Mouse (Mus musculus): Measurements from ENCODE around the gene Nudc. TPM values are rescaled to one million over a fixed set of nuclear protein-coding genes. Genes with fewer than 3 reads are reported as not detected.
A peak's percentile ranks its signal among the peaks of the same experiment; 100 is the strongest.

Nudc gene
- total and polyA plus RNA-seq, 2 experiments from 2014 or later: 109 to 262 TPM

DNA sequence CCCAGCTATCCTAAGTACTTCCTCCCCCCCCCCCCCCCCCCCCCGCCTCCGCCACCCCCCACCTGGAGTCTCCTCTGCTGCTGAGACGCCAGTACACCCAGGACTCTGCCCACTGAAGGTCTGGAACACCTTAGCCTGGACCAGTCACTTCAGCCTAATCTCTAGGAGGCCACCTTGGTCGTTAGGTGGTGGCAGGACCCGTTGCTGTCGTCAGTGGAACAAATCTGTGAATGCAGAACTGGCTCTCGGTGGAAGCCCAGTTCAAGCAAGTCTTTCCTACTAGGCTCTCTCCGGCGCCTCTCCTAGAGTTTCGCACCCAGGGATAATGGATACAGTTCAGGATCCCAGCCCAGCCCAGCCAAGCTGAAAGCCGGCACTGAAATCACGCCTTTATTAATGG is 51.9 kb downstream of the Nudc start:
- no peaks in the 10 kb centered on the region for H3K36me3 ChIP-seq (ENCODE audit: insufficient read depth, low read length)
- peak overlapping the region; percentile 25; the same call in 1 of the 2 replicates for H3K4me3 ChIP-seq (ENCODE audit: low read depth, low read length)
- ATAC-seq (ENCODE audit: low FRiP score): no peak
- no peaks in the 10 kb centered on the region for H3K9me3 ChIP-seq (ENCODE audit: low read length)
- H3K4me2 ChIP-seq (ENCODE audit: low read depth, low read length, poor library complexity, severe bottlenecking): peak overlapping the region; percentile 43
- H3K27me3 ChIP-seq (ENCODE audit: insufficient read depth, low read length): peaks cover 19% of the 10 kb centered on the region
- WGBS: 24% methylated on average over 9 of the region's 12 CpGs
- H3K4me1 ChIP-seq (ENCODE audit: insufficient read depth, low read length): 0 out of 2 replicates have a peak, but pooled peaks cover 4% of the 10 kb centered on the region
- no peak overlapping the region for H3K27ac ChIP-seq (ENCODE audit: low read depth, low read length)
- no peak for TF ChIP-seq CTCF (IDR thresholded peaks at IDR 0.05)
- H3K9ac ChIP-seq (replicated peaks; ENCODE audit: low read length, poor library complexity, severe bottlenecking): peak overlapping the region; percentile 24; the same call in 1 of the 2 replicates
- DNase-seq (ENCODE audit: low spot score): no peak

DNA sequence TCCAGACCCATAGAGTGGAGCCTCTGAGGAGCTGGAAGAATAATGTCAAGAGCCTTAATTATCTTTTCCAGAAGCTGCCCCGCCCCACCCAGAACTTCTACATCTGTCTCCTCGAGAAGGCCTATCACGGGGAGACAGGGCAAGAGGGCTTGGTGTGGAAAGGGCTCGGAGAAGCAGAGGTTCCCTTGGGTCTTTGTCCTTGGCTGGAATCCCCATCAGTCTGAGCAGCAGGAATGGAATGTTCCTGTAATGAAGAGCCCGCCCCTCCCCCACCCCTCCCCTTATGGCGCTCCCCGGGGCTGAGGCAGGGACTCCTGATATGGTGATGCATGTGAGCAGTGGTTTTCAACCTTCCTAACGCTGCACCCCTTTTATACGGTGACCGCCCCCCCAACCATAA is 54.0 kb downstream of the Nudc start:
- Histone ChIP-seq H3K9me3 (ENCODE audit: low read length) (no peaks in the 10 kb centered on the region), H3K4me3 (ENCODE audit: low read depth, low read length) (no peak overlapping the region), H3K27ac (ENCODE audit: low read depth, low read length) (no peak overlapping the region), H3K4me1 (ENCODE audit: insufficient read depth, low read length) (0 out of 2 replicates have a peak, but pooled peaks cover 4% of the 10 kb centered on the region), H3K9ac (replicated peaks; ENCODE audit: low read length, poor library complexity, severe bottlenecking) (no peak overlapping the region), H3K27me3 (ENCODE audit: insufficient read depth, low read length) (peaks cover 10% of the 10 kb centered on the region), H3K36me3 (ENCODE audit: insufficient read depth, low read length) (no peaks in the 10 kb centered on the region), H3K4me2 (ENCODE audit: low read depth, low read length, poor library complexity, severe bottlenecking) (no peak overlapping the region)
- DNase-seq (ENCODE audit: low spot score): no peak
- ATAC-seq (ENCODE audit: low FRiP score): no peak
- 45% methylated on average over 10 of the region's 10 CpGs for WGBS
- TF ChIP-seq CTCF (IDR thresholded peaks at IDR 0.05): no peak

DNA sequence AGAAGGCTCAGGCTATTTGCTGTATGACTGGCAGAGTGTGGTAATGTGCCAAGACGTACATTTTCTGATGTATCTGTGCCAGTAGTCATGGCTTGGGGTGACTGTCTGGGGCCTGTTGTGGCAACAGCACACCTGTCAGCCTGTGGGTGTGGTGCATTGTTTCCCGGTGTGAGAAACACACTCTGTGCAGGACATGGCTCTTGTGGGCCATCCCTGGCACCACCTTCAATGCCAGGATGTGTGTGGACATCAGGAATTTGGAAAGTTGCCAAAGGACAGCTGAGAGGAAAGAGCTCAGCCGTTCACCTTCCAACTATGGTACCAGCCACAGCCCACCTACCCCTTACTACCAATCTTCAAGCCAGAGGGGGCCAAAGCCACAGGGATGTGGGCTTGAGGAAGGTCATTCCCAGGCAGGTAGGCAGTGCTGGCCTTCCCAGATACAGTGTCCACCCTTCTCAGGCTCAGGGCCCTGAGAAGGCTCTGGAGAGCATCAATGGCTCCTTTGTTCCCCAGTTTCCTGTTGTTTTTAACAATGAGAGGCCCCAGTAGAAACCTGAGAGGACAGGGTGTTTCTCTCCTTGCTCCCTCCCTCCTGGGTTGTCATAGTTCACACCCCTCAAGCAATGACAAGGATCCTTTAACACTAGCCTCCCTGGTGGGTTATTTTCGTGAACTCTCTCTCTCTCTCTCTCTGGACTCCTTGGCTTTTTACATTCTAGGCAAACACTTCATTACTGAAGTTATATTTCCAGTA is 56.1 kb downstream of the Nudc start:
- Histone ChIP-seq H3K4me2 (ENCODE audit: low read depth, low read length, poor library complexity, severe bottlenecking) (no peak overlapping the region), H3K36me3 (ENCODE audit: insufficient read depth, low read length) (no peaks in the 10 kb centered on the region), H3K4me3 (ENCODE audit: low read depth, low read length) (no peak overlapping the region), H3K9me3 (ENCODE audit: low read length) (no peaks in the 10 kb centered on the region), H3K4me1 (ENCODE audit: insufficient read depth, low read length) (0 out of 2 replicates have a peak, but pooled peaks cover 4% of the 10 kb centered on the region), H3K27ac (ENCODE audit: low read depth, low read length) (no peak overlapping the region), H3K9ac (replicated peaks; ENCODE audit: low read length, poor library complexity, severe bottlenecking) (no peak overlapping the region), H3K27me3 (ENCODE audit: insufficient read depth, low read length) (no peaks in the 10 kb centered on the region; the same call in 1 of the 2 replicates)
- 61% methylated on average over 4 of the region's 4 CpGs for WGBS
- DNase-seq (ENCODE audit: low spot score) (no peak), ATAC-seq (ENCODE audit: low FRiP score) (no peak)
- no peak for TF ChIP-seq CTCF (IDR thresholded peaks at IDR 0.05)

DNA sequence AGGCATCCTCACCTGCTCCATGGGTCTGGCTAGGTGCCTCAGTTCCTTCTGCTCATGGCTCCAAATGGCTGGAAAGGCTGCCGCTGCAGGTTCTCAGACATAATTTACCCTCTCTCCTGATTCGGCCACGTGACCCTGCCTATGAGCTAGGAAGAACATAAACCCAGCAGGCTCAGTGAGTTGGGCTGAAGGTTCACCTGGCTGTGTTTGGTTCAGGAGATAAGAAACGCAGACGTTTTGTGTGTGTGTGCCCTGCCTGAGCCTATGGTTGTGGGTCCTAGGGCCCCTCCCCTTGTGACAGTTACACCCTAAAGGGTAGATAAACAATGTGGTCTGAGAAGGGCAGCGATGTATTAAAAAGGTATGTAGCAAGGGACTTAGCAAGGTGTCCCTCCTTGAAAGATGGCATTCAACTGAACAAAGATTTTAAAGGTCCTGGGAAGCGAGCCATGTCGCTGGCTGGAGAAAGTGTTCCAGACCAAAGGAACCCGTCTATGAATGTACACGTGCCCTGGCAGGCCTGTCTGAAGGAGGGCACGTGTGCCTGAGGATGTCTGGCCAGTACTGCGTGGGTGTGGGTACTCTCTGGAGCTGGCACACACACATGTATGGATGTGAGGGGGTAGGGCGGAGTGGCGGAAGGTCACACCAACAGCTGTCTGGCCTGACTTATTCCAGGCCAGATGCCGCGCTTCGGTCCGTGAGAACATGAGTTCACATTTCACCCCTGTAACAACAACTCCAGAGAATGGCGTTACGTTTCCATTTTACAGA is 57.0 kb downstream of the Nudc start:
- Histone ChIP-seq H3K4me2 (ENCODE audit: low read depth, low read length, poor library complexity, severe bottlenecking) (no peak overlapping the region), H3K9ac (replicated peaks; ENCODE audit: low read length, poor library complexity, severe bottlenecking) (no peak overlapping the region), H3K36me3 (ENCODE audit: insufficient read depth, low read length) (no peaks in the 10 kb centered on the region), H3K27ac (ENCODE audit: low read depth, low read length) (no peak overlapping the region), H3K4me1 (ENCODE audit: insufficient read depth, low read length) (no peaks in the 10 kb centered on the region), H3K27me3 (ENCODE audit: insufficient read depth, low read length) (no peaks in the 10 kb centered on the region), H3K4me3 (ENCODE audit: low read depth, low read length) (no peak overlapping the region), H3K9me3 (ENCODE audit: low read length) (no peaks in the 10 kb centered on the region)
- DNase-seq (ENCODE audit: low spot score) (no peak), ATAC-seq (ENCODE audit: low FRiP score) (no peak)
- TF ChIP-seq CTCF (IDR thresholded peaks at IDR 0.05): no peak
- WGBS: 87% methylated on average over 20 of the region's 20 CpGs

DNA sequence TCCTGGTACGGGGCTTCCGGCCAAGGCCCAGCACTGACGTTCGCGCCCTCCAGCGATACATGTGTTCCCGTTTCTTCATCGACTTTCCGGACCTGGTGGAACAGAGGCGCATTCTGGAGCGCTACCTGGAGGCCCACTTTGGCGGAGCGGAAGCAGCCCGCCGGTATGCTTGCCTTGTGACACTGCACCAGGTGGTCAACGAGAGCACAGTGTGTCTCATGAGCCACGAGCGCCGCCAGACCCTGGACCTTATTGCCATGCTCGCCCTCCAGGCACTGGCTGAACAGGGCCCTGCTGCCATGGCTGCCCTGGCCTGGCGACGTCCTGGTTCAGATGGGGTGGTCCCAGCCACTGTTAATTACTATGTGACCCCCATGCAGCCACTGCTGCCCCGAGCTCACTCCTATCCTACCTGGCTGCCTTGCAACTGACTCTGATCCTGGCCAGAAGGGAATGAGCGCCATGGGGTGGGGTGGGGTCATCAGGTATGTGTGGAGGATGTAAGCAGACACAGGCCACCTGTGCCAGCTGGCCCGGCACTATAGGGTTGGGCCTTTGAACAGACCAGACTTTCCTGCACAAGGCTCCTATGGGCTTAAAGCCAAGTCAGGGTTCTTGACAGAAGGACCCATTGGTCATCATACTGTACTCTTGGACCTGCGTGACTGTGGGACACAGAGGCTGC is 59.0 kb downstream of the Nudc start:
- no peak for TF ChIP-seq CTCF (IDR thresholded peaks at IDR 0.05)
- no peaks in the 10 kb centered on the region for H3K9me3 ChIP-seq (ENCODE audit: low read length)
- no peak overlapping the region for H3K27ac ChIP-seq (ENCODE audit: low read depth, low read length)
- no peak overlapping the region for H3K4me2 ChIP-seq (ENCODE audit: low read depth, low read length, poor library complexity, severe bottlenecking)
- no peak overlapping the region for H3K4me3 ChIP-seq (ENCODE audit: low read depth, low read length)
- H3K36me3 ChIP-seq (ENCODE audit: insufficient read depth, low read length): no peaks in the 10 kb centered on the region
- no peak overlapping the region for H3K9ac ChIP-seq (replicated peaks; ENCODE audit: low read length, poor library complexity, severe bottlenecking)
- WGBS: 93% methylated on average over 26 of the region's 26 CpGs
- DNase-seq (ENCODE audit: low spot score): no peak
- no peaks in the 10 kb centered on the region for H3K4me1 ChIP-seq (ENCODE audit: insufficient read depth, low read length)
- peaks cover 5% of the 10 kb centered on the region; the same call in 1 of the 2 replicates for H3K27me3 ChIP-seq (ENCODE audit: insufficient read depth, low read length)
- no peak for ATAC-seq (ENCODE audit: low FRiP score)
